Mouse (Mus musculus) lung, postnatal 0 days (tissue): ENCODE data around the gene Apon. TPM values are rescaled to one million over a fixed set of nuclear protein-coding genes. Genes with fewer than 3 reads are reported as not detected.
"Not testable (repeated sequence)": the region's sequence is repeated elsewhere in the genome, so short reads cannot be mapped to it uniquely, and the experiment has no call there.

Experiments used
- ATAC-seq: fragments of 200-750 bp; cut with Nextera tagmentation; 2 replicates; pipeline ENCODE4 v1.8.0; 2017; ENCODE audit warnings: moderate library complexity
- DNase-seq: peaks from one replicate; pipeline ENCODE4 v3.0.0-alpha.2; 2016; ENCODE audit warnings: low spot score
- H3K27ac ChIP-seq: fragments of 300-500 bp; sonication (generic); 2 replicates; pipeline ENCODE4 v1.5.1; 2014; ENCODE audit warnings: antibody characterized with exemption, mild to moderate bottlenecking, low read length, mixed read lengths
- H3K27me3 ChIP-seq: fragments of 300-500 bp; sonication (generic); replicated peaks from 2 replicates; pipeline ENCODE4 v1.6.1; 2014; ENCODE audit warnings: low read length, mixed read lengths; ENCODE audit not compliant: insufficient read depth
- H3K36me3 ChIP-seq: fragments of 300-500 bp; sonication (generic); 2 replicates; pipeline ENCODE4 v1.6.1; 2014; ENCODE audit warnings: low read length, mixed read lengths; ENCODE audit not compliant: insufficient read depth
- H3K4me1 ChIP-seq: fragments of 300-500 bp; sonication (generic); 2 replicates; pipeline ENCODE4 v1.6.1; 2014; ENCODE audit warnings: antibody characterized with exemption, low read depth, low read length, mixed read lengths; ENCODE audit not compliant: insufficient read depth
- H3K4me2 ChIP-seq: fragments of 300-500 bp; sonication (generic); replicated peaks from 2 replicates; pipeline ENCODE4 v1.6.1; 2014; ENCODE audit warnings: low read depth, mild to moderate bottlenecking, low read length, moderate library complexity, mixed read lengths
- H3K4me3 ChIP-seq: fragments of 300-500 bp; sonication (generic); 2 replicates; pipeline ENCODE4 v1.5.1; 2014; ENCODE audit warnings: low read depth, low read length
- H3K9ac ChIP-seq: fragments of 300-500 bp; sonication (generic); replicated peaks from 2 replicates; pipeline ENCODE4 v1.6.1; 2014; ENCODE audit warnings: low read depth, mild to moderate bottlenecking
- H3K9me3 ChIP-seq: fragments of 300-500 bp; sonication (generic); 2 replicates; pipeline ENCODE4 v1.6.1; 2016; ENCODE audit warnings: low read length, mixed read lengths
- CTCF ChIP-seq: IDR thresholded peaks from 2 replicates; pipeline ENCODE4 v1.5.1; 2016; ENCODE audit warnings: antibody characterized with exemption, mild to moderate bottlenecking
- EP300 ChIP-seq: IDR thresholded peaks from 2 replicates; pipeline ENCODE4 v1.6.1; 2016; ENCODE audit warnings: antibody characterized with exemption, mild to moderate bottlenecking, control low read depth
- whole genome bisulfite sequencing: fragments of 180-500 bp; shearing (Covaris S2); extraction: QIAGEN DNeasy Blood & Tissue Kit; methylation state at CpG from one replicate; pipeline ENCODE4 v1.1.7; 2014; 5-methylcytosine and 5-hydroxymethylcytosine counted together
- polyA plus RNA-seq: library from polyadenylated mRNA; unstranded; fragments of >200 nt; fragmentation: Nextera tagmentation; extraction: Ambion mirVana; gene quantifications from 2 replicates; pipeline ENCODE4 v1.2.1, GENCODE M21; 2015

The Apon gene
- polyA plus RNA-seq, 1 experiment from 2014 or later: not detected

GRCm38 (mm10) chr10:128211390-128212108, 42.3 kb upstream of the Apon start, which contains the start of gene Spryd4:
TSS of gene Spryd4 (minus strand) at chr10:128211807.
- WGBS: under 1% methylated on average over 30 of the region's 30 CpGs
- Histone ChIP-seq H3K4me3 (peak within 1 kb of the TSS; percentile 61), H3K27me3 (no peaks in the 10 kb centered on the region), H3K9me3 (no peaks in the 10 kb centered on the region), H3K36me3 (no peaks in the 10 kb centered on the region), H3K27ac (no peak within 1 kb of the TSS), H3K9ac (peak within 1 kb of the TSS; percentile 32; the same call in 1 of the 2 replicates), H3K4me2 (peak within 1 kb of the TSS; percentile 75), H3K4me1 (peaks cover 4% of the 10 kb centered on the region; the same call in 1 of the 2 replicates)
- TF ChIP-seq CTCF: peak; percentile 49
- no peak for TF ChIP-seq EP300
- ATAC-seq (peak; percentile 95), DNase-seq (peak; percentile 92)

- no peaks in the 10 kb centered on the region for H3K9me3 ChIP-seq
- H3K36me3 ChIP-seq: no peaks in the 10 kb centered on the region
- H3K4me3 ChIP-seq: peak overlapping the region; percentile 61
- no peak overlapping the region for H3K27ac ChIP-seq
- no peak for TF ChIP-seq CTCF
- TF ChIP-seq EP300: no peak
- peaks cover 4% of the 10 kb centered on the region; the same call in 1 of the 2 replicates for H3K4me1 ChIP-seq
- ATAC-seq (no peak), DNase-seq (no peak)
- peak overlapping the region; percentile 75 for H3K4me2 ChIP-seq
- no peak overlapping the region for H3K9ac ChIP-seq
- 42% methylated on average over 6 of the region's 6 CpGs for WGBS
- H3K27me3 ChIP-seq: no peaks in the 10 kb centered on the region
These were observed 41.7 kb upstream of the Apon start for GRCm38 (mm10) chr10:128212148-128212547.

DNA sequence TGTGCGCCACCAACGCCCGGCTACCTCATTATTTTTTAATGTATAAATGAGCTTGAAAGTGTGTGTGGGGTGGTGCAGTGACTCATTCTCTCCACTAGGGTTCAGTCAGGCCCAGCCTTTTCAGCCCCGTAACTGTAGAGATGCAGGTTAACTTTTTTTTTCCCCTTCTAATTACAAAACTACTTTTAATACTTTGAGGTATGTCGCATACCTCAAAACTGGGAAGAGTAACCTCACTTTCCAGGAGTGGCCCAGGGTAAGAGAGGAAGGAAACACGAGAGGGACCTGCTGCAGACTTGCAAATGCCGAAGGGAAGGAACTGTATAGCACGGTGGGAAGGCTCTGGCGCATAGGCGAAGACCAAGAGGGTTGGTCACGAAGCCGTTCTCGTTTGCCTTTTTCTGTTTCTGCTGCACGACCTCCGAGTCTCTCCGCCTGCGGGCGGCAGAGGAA, 41.0 kb upstream of the Apon start:
- Histone ChIP-seq H3K4me1 (peaks cover 4% of the 10 kb centered on the region; the same call in 1 of the 2 replicates), H3K4me3 (peak overlapping the region; percentile 36), H3K36me3 (no peaks in the 10 kb centered on the region), H3K27me3 (no peaks in the 10 kb centered on the region), H3K4me2 (peak overlapping the region; percentile 68), H3K27ac (no peak overlapping the region), H3K9ac (no peak overlapping the region; the same call in 1 of the 2 replicates), H3K9me3 (no peaks in the 10 kb centered on the region)
- WGBS: 2% methylated on average over 18 of the region's 18 CpGs
- DNase-seq (peak; percentile 89), ATAC-seq (peak; percentile 61)
- TF ChIP-seq CTCF (peak; percentile 82), EP300 (no peak)

- H3K4me2 ChIP-seq, H3K4me1 ChIP-seq, H3K9ac ChIP-seq, H3K27me3 ChIP-seq, H3K36me3 ChIP-seq, H3K4me3 ChIP-seq, DNase-seq, H3K9me3 ChIP-seq, ATAC-seq, H3K27ac ChIP-seq: not testable (repeated sequence)
- 84% methylated on average over 4 of the region's 4 CpGs for WGBS
These were observed 39.8 kb upstream of the Apon start for GRCm38 (mm10) chr10:128214112-128214511.

GRCm38 (mm10) chr10:128214981-128215380, 38.9 kb upstream of the Apon start:
- H3K36me3 ChIP-seq: no peaks in the 10 kb centered on the region
- no peaks in the 10 kb centered on the region for H3K27me3 ChIP-seq
- DNase-seq (peak; percentile 37), ATAC-seq (no peak)
- peak; percentile 42 for TF ChIP-seq CTCF
- no peak for TF ChIP-seq EP300
- 76% methylated on average over 5 of the region's 5 CpGs for WGBS
- H3K4me2 ChIP-seq: no peak overlapping the region
- no peaks in the 10 kb centered on the region for H3K9me3 ChIP-seq
- H3K9ac ChIP-seq: no peak overlapping the region
- H3K4me3 ChIP-seq: no peak overlapping the region
- H3K4me1 ChIP-seq: peaks cover 4% of the 10 kb centered on the region; the same call in 1 of the 2 replicates
- no peak overlapping the region for H3K27ac ChIP-seq

- 88% methylated on average over 18 of the region's 18 CpGs for WGBS
- no peak overlapping the region for H3K4me3 ChIP-seq
- DNase-seq (no peak), ATAC-seq (no peak)
- H3K4me1 ChIP-seq: no peaks in the 10 kb centered on the region
- no peaks in the 10 kb centered on the region for H3K9me3 ChIP-seq
- H3K9ac ChIP-seq: no peak overlapping the region
- no peak overlapping the region for H3K4me2 ChIP-seq
- TF ChIP-seq CTCF (no peak), EP300 (no peak)
- no peaks in the 10 kb centered on the region for H3K27me3 ChIP-seq
- no peaks in the 10 kb centered on the region for H3K36me3 ChIP-seq
- no peak overlapping the region for H3K27ac ChIP-seq
These were observed 35.3 kb upstream of the Apon start for GRCm38 (mm10) chr10:128218387-128219117.
